Mouse (Mus musculus): Measurements from ENCODE around the gene Ldhd.

DNA sequence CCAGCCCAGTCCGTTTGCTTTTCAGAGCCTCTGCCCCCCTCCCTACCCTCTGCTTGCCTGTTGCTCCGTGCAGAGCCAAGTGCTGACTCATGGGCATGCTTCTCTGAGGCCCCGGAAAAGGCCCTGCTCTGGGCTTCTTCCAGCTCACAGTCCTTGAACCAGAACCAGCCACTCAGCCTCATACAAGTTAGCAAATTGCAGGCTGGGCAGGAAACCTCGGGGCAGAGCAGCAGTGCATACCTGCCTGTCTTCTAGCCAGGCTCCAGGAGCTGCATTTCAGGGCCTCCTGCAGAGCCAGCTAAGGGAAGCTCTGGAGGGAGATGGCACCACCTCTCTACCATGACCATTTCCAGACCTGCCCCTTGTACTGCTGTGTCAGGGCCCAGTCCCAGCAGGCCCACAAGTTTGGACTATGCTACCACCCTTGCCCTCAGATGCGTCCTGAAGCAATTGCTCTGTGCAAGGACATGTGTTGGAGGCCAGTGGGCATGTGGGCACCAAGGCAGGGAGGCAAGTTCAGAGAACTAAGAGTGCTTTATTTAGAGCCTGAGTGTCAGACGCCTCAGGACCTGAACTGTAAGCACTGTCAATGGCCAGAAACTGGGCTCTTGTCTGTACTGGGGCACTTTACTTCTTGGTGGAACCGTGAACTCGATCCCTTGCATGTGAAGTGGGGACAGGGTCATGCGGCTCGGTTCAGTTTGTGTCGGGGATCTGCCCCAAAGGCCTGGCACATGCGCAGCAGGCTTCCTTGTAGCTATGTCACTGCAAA lies 5.9 kb downstream of the Ldhd start:
- TF ChIP-seq CTCF (IDR thresholded peaks at IDR 0.05) (no peak), EP300 (IDR thresholded peaks at IDR 0.05) (no peak)

All from lung, postnatal 0 days (tissue).